Mouse (Mus musculus): Measurements from ENCODE around the gene Scfd2. TPM values are rescaled to one million over a fixed set of nuclear protein-coding genes. Genes with fewer than 3 reads are reported as not detected.
A peak's percentile ranks its signal among the peaks of the same experiment; 100 is the strongest.

Gene Scfd2
- polyA plus RNA-seq, 2 experiments: 3.9 to 9.4 TPM

GRCm38 (mm10) chr5:74302331-74302730 is 229.2 kb downstream of the Scfd2 start:
- H3K4me1 ChIP-seq (replicated peaks; ENCODE audit: control insufficient read depth in 2 of 2, insufficient read depth in 2 of 2, low read length in 1 of 2): no peaks in the 10 kb centered on the region
- no peaks in the 10 kb centered on the region for H3K27me3 ChIP-seq (ENCODE audit: control insufficient read depth, insufficient read depth, low read length)
- 55% methylated on average over 3 of the region's 3 CpGs for WGBS (ENCODE audit: insufficient replicate concordance)
- no peak overlapping the region for H3K4me2 ChIP-seq (ENCODE audit: low read depth)
- no peaks in the 10 kb centered on the region for H3K36me3 ChIP-seq (replicated peaks; ENCODE audit: control insufficient read depth, insufficient read depth, low read depth)
- DNase-seq (ENCODE audit: low read depth in 3 of 3, low spot score in 3 of 3) (no peak), ATAC-seq (ENCODE audit: insufficient read depth) (no peak)
- H3K9me3 ChIP-seq (ENCODE audit: control insufficient read depth, low read length): no peaks in the 10 kb centered on the region
- no peak overlapping the region for H3K27ac ChIP-seq
- no peak overlapping the region for H3K9ac ChIP-seq (replicated peaks)
- TF ChIP-seq EP300 (IDR thresholded peaks at IDR 0.05; ENCODE audit: low read depth) (no peak), CTCF (IDR thresholded peaks at IDR 0.05; ENCODE audit: low read depth) (no peak)
- no peak overlapping the region for H3K4me3 ChIP-seq (ENCODE audit: insufficient read depth in 1 of 2, low read depth in 2 of 2, low read length in 2 of 2)

GRCm38 (mm10) chr5:74301443-74301842 is 230.1 kb downstream of the Scfd2 start:
- DNase-seq (ENCODE audit: low read depth in 3 of 3, low spot score in 3 of 3): no peak
- 82% methylated on average over 2 of the region's 2 CpGs for WGBS (ENCODE audit: insufficient replicate concordance)
- Histone ChIP-seq H3K27ac (no peak overlapping the region), H3K4me2 (ENCODE audit: low read depth) (no peak overlapping the region), H3K27me3 (ENCODE audit: control insufficient read depth, insufficient read depth, low read length) (no peaks in the 10 kb centered on the region), H3K9me3 (ENCODE audit: control insufficient read depth, low read length) (no peaks in the 10 kb centered on the region), H3K36me3 (replicated peaks; ENCODE audit: control insufficient read depth, insufficient read depth, low read depth) (no peaks in the 10 kb centered on the region), H3K4me1 (replicated peaks; ENCODE audit: control insufficient read depth in 2 of 2, insufficient read depth in 2 of 2, low read length in 1 of 2) (no peaks in the 10 kb centered on the region), H3K4me3 (ENCODE audit: insufficient read depth in 1 of 2, low read depth in 2 of 2, low read length in 2 of 2) (no peak overlapping the region), H3K9ac (replicated peaks) (no peak overlapping the region)
- TF ChIP-seq CTCF (IDR thresholded peaks at IDR 0.05; ENCODE audit: low read depth): no peak
- TF ChIP-seq EP300 (IDR thresholded peaks at IDR 0.05; ENCODE audit: low read depth): no peak
- ATAC-seq (ENCODE audit: insufficient read depth): no peak

GRCm38 (mm10) chr5:74300931-74301330 is 230.6 kb downstream of the Scfd2 start:
- WGBS (ENCODE audit: insufficient replicate concordance): 49% methylated on average over 5 of the region's 5 CpGs
- Histone ChIP-seq H3K27ac (no peak overlapping the region), H3K27me3 (ENCODE audit: control insufficient read depth, insufficient read depth, low read length) (no peaks in the 10 kb centered on the region), H3K9me3 (ENCODE audit: control insufficient read depth, low read length) (no peaks in the 10 kb centered on the region), H3K36me3 (replicated peaks; ENCODE audit: control insufficient read depth, insufficient read depth, low read depth) (no peaks in the 10 kb centered on the region), H3K4me2 (ENCODE audit: low read depth) (no peak overlapping the region), H3K9ac (replicated peaks) (no peak overlapping the region), H3K4me3 (ENCODE audit: insufficient read depth in 1 of 2, low read depth in 2 of 2, low read length in 2 of 2) (no peak overlapping the region), H3K4me1 (replicated peaks; ENCODE audit: control insufficient read depth in 2 of 2, insufficient read depth in 2 of 2, low read length in 1 of 2) (no peaks in the 10 kb centered on the region)
- DNase-seq (ENCODE audit: low read depth in 3 of 3, low spot score in 3 of 3) (no peak), ATAC-seq (ENCODE audit: insufficient read depth) (no peak)
- TF ChIP-seq CTCF (IDR thresholded peaks at IDR 0.05; ENCODE audit: low read depth): no peak
- no peak for TF ChIP-seq EP300 (IDR thresholded peaks at IDR 0.05; ENCODE audit: low read depth)

- no peaks in the 10 kb centered on the region for H3K36me3 ChIP-seq (replicated peaks; ENCODE audit: control insufficient read depth, insufficient read depth, low read depth)
- no peak for ATAC-seq (ENCODE audit: insufficient read depth)
- WGBS (ENCODE audit: insufficient replicate concordance): 37% methylated on average over 4 of the region's 4 CpGs
These were observed 231.4 kb downstream of the Scfd2 start for GRCm38 (mm10) chr5:74300140-74300539.

GRCm38 (mm10) chr5:74297113-74297512 is 234.4 kb downstream of the Scfd2 start:
- H3K27me3 ChIP-seq (ENCODE audit: control insufficient read depth, insufficient read depth, low read length): no peaks in the 10 kb centered on the region
- no peak overlapping the region for H3K9ac ChIP-seq (replicated peaks)
- DNase-seq (ENCODE audit: low read depth in 3 of 3, low spot score in 3 of 3) (no peak), ATAC-seq (ENCODE audit: insufficient read depth) (no peak)
- WGBS (ENCODE audit: insufficient replicate concordance): 64% methylated on average over 5 of the region's 5 CpGs
- no peak overlapping the region for H3K27ac ChIP-seq
- no peaks in the 10 kb centered on the region for H3K36me3 ChIP-seq (replicated peaks; ENCODE audit: control insufficient read depth, insufficient read depth, low read depth)
- no peaks in the 10 kb centered on the region for H3K4me1 ChIP-seq (replicated peaks; ENCODE audit: control insufficient read depth in 2 of 2, insufficient read depth in 2 of 2, low read length in 1 of 2)
- no peak overlapping the region for H3K4me2 ChIP-seq (ENCODE audit: low read depth)
- no peaks in the 10 kb centered on the region for H3K9me3 ChIP-seq (ENCODE audit: control insufficient read depth, low read length)
- TF ChIP-seq EP300 (IDR thresholded peaks at IDR 0.05; ENCODE audit: low read depth) (no peak), CTCF (IDR thresholded peaks at IDR 0.05; ENCODE audit: low read depth) (peak; percentile 74)
- H3K4me3 ChIP-seq (ENCODE audit: insufficient read depth in 1 of 2, low read depth in 2 of 2, low read length in 2 of 2): no peak overlapping the region

More at GRCm38 (mm10) chr5:74300140-74300539, 231.4 kb downstream of the Scfd2 start:
- Histone ChIP-seq H3K4me2 (ENCODE audit: low read depth) (no peak overlapping the region), H3K27me3 (ENCODE audit: control insufficient read depth, insufficient read depth, low read length) (no peaks in the 10 kb centered on the region), H3K9me3 (ENCODE audit: control insufficient read depth, low read length) (no peaks in the 10 kb centered on the region), H3K27ac (no peak overlapping the region), H3K4me3 (ENCODE audit: insufficient read depth in 1 of 2, low read depth in 2 of 2, low read length in 2 of 2) (no peak overlapping the region), H3K9ac (replicated peaks) (no peak overlapping the region), H3K4me1 (replicated peaks; ENCODE audit: control insufficient read depth in 2 of 2, insufficient read depth in 2 of 2, low read length in 1 of 2) (no peaks in the 10 kb centered on the region)
- no peak for DNase-seq (ENCODE audit: low read depth in 3 of 3, low spot score in 3 of 3)
- TF ChIP-seq CTCF (IDR thresholded peaks at IDR 0.05; ENCODE audit: low read depth): no peak
- TF ChIP-seq EP300 (IDR thresholded peaks at IDR 0.05; ENCODE audit: low read depth): no peak
